Mouse (Mus musculus): ENCODE data around the gene Slc25a14.

The Slc25a14 gene

GRCm38 (mm10) chrX:48623379-48624053, at the start of gene Slc25a14:
TSS of gene Slc25a14 (plus strand) at chrX:48623413.
- peak; percentile 73 to 78 for DNase-seq

- DNase-seq = no peak
These were observed 39.9 kb upstream of the Slc25a14 start for GRCm38 (mm10) chrX:48583332-48583731.

- no peak for DNase-seq
These were observed 29.5 kb upstream of the Slc25a14 start for GRCm38 (mm10) chrX:48593721-48594098.

- peak; percentile 70 to 81 for DNase-seq
These were observed 29.0 kb upstream of the Slc25a14 start, which contains the start of gene Zfp280c for GRCm38 (mm10) chrX:48594099-48594760. TSS of gene Zfp280c (minus strand) at chrX:48594504.

GRCm38 (mm10) chrX:48596053-48596452, 27.2 kb upstream of the Slc25a14 start:
- no peak for DNase-seq

GRCm38 (mm10) chrX:48596906-48597305, 26.3 kb upstream of the Slc25a14 start:
- no peak for DNase-seq

GRCm38 (mm10) chrX:48604872-48605271, 18.3 kb upstream of the Slc25a14 start:
- no peak for DNase-seq

- no peak for DNase-seq
These were observed 199 bp upstream of the Slc25a14 start for GRCm38 (mm10) chrX:48623049-48623378.

GRCm38 (mm10) chrX:48624054-48624420, 824 bp downstream of the Slc25a14 start:
- no peak for DNase-seq

- peak; percentile 5 to 9 for DNase-seq
These were observed 13.8 kb downstream of the Slc25a14 start for GRCm38 (mm10) chrX:48637032-48637431.

- peak; percentile 20 to 40 for DNase-seq
These were observed 20.9 kb downstream of the Slc25a14 start for GRCm38 (mm10) chrX:48644122-48644521.

- DNase-seq = no peak
These were observed 43.6 kb downstream of the Slc25a14 start for GRCm38 (mm10) chrX:48666807-48667206.

- DNase-seq = peak; percentile 4 to 9
These were observed 46.4 kb downstream of the Slc25a14 start for GRCm38 (mm10) chrX:48669588-48669987.

- no peak for DNase-seq
These were observed 48.5 kb downstream of the Slc25a14 start for GRCm38 (mm10) chrX:48671714-48672113.

GRCm38 (mm10) chrX:48674171-48674570, 51.0 kb downstream of the Slc25a14 start, which contains the start of gene Gpr119:
TSS of gene Gpr119 (minus strand) at chrX:48674478.
- no peak for DNase-seq

GRCm38 (mm10) chrX:48683451-48683850, 60.2 kb downstream of the Slc25a14 start:
- peak; percentile 33 to 34 for DNase-seq

GRCm38 (mm10) chrX:48683857-48684256, 60.6 kb downstream of the Slc25a14 start:
- no peak for DNase-seq

GRCm38 (mm10) chrX:48694460-48694859, 71.2 kb downstream of the Slc25a14 start:
- no peak for DNase-seq

- DNase-seq = peak; percentile 82 to 90
These were observed 71.7 kb downstream of the Slc25a14 start, which contains the start of gene Rbmx2 for GRCm38 (mm10) chrX:48694864-48695371. TSS of gene Rbmx2 (plus strand) at chrX:48695004.

- DNase-seq = no peak
These were observed 86.5 kb downstream of the Slc25a14 start for GRCm38 (mm10) chrX:48709701-48710100.

All from thymus, postnatal 36 days (tissue).